ENCODE assay signal across 17 mouse cellular contexts in genomic region chr11:81543189-81543588, GRCm38 (mm10).
"Had no signal": no experiment of that assay in that cellular context is flagged by ENCODE, and none has a peak within 500 bp of the region (broad histone marks: within the 10 kb centered on the region; RNA-seq: fewer than 3 reads in every experiment).

No protein-coding gene starts in this region.

- ATAC-seq: midbrain, embryonic 16.5 days had no signal

- H3K27me3 ChIP-seq: midbrain, embryonic 12.5 days; neural tube, embryonic 13.5 days; neural tube, embryonic 15.5 days had no signal

- DNase-seq: lung, adult 18-20 months; lung, embryonic 14.5 days; lung, postnatal 10 days; lung, postnatal 4 days; midbrain, embryonic 14.5 days; retina, postnatal 1 day; right cerebral cortex, adult 18-20 months; right cerebral cortex, postnatal 25 days; right cerebral cortex, postnatal 4 days; spleen, adult 18-20 months; thymus, adult 18-20 months; thymus, postnatal 25 days; thymus, postnatal 4 days had no signal
